Mouse (Mus musculus) C2C12 (cell line): ENCODE data around the gene Mpdz. TPM values are rescaled to one million over a fixed set of nuclear protein-coding genes. Genes with fewer than 3 reads are reported as not detected.

Source experiments
- H3K27me3 ChIP-seq: one replicate; pipeline ENCODE4 v1.6.1; 2011; ENCODE audit not compliant: control insufficient read depth, insufficient read depth, insufficient read length
- H3K36me3 ChIP-seq: one replicate; pipeline ENCODE4 v1.6.1; 2011; ENCODE audit not compliant: control insufficient read depth, insufficient read depth
- H3K4me3 ChIP-seq: one replicate; pipeline ENCODE4 v1.5.1; 2011; ENCODE audit warnings: mild to moderate bottlenecking, control low read depth; ENCODE audit not compliant: poor library complexity, insufficient read depth, severe bottlenecking
- H3K79me2 ChIP-seq: one replicate; pipeline ENCODE4 v1.6.1; 2011; ENCODE audit not compliant: control insufficient read depth, insufficient read depth
- H3K79me3 ChIP-seq: one replicate; pipeline ENCODE4 v1.6.1; 2011; ENCODE audit warnings: low read depth, control low read depth
- H3ac ChIP-seq: one replicate; pipeline ENCODE3; 2011; ENCODE audit warnings: low read depth; ENCODE audit not compliant: control insufficient read depth, insufficient read length
- CEBPB ChIP-seq: IDR thresholded peaks from one replicate; pipeline ENCODE4 v1.6.1; 2011; ENCODE audit warnings: low read depth, mild to moderate bottlenecking, control low read depth, moderate library complexity
- CTCF ChIP-seq: IDR thresholded peaks from one replicate; pipeline ENCODE4 v1.5.1; 2011; ENCODE audit not compliant: control insufficient read depth, insufficient read depth, insufficient read length
- FOSL1 ChIP-seq: IDR thresholded peaks from one replicate; pipeline ENCODE4 v1.8.0; 2011; ENCODE audit warnings: mild to moderate bottlenecking, low read length; ENCODE audit not compliant: poor library complexity, insufficient read depth, severe bottlenecking
- MAX ChIP-seq: IDR thresholded peaks from one replicate; pipeline ENCODE4 v1.6.1; 2011; ENCODE audit warnings: mild to moderate bottlenecking, control low read depth
- MYOD1 ChIP-seq: IDR thresholded peaks from one replicate; pipeline ENCODE4 v1.6.1; 2011; ENCODE audit warnings: low read depth; ENCODE audit not compliant: control insufficient read depth, insufficient read length
- MYOG ChIP-seq: IDR thresholded peaks from one replicate; pipeline ENCODE4 v1.6.1; 2011; ENCODE audit not compliant: control insufficient read depth, insufficient read length; ENCODE audit errors: extremely low read depth
- USF1 ChIP-seq: IDR thresholded peaks from one replicate; pipeline ENCODE4 v1.6.1; 2011; ENCODE audit warnings: low read depth, mild to moderate bottlenecking, control low read depth, moderate library complexity
- polyA plus RNA-seq: library from polyadenylated mRNA; unstranded; fragments of >200 nt; fragmentation: generic; extraction: Trizol; gene quantifications from one replicate; pipeline ENCODE4 v1.2.1, GENCODE M21; 2012; ENCODE audit warnings: missing spikeins

Mpdz gene
- polyA plus RNA-seq, 1 experiment: 13.4 TPM

DNA sequence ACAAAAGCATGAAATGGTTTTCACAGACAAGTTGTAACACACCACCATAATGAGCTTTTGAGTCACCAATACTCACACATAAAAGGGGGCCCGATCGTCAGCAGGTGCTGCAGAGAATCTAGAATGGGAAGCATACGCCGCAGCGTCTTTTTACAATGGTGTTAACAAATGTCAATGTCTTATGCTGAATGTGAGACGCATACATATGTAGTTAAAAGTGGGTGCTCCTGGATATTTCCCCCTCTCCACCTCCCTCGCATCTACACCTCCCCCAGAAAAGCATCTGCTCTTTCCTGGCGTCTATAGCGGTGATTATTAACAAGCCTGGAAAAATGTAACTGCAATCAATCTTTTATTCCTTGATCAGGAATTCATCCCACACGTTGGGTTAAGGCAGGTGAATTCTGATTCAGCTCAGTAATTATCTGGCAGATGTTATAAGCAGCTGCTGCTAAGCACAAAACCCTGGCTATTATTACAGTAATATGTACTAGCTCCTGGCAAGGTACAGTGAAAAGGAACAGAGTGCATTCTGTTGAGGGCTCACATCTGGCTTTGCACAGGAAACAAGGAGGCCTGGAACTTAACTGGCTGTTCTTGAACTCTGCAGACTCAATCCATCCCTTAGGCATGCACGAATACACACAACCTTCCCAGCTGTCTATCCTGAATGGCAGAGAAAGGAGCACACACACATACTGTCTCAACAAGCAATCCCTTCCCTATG lies 109.6 kb downstream of the Mpdz start:
- H3K4me3 ChIP-seq: no peak overlapping the region
- no peaks in the 10 kb centered on the region for H3K79me3 ChIP-seq
- no peaks in the 10 kb centered on the region for H3K79me2 ChIP-seq
- H3K27me3 ChIP-seq: no peaks in the 10 kb centered on the region
- no peak overlapping the region for H3ac ChIP-seq
- peaks cover 15% of the 10 kb centered on the region for H3K36me3 ChIP-seq
- no peak for TF ChIP-seq MYOD1
- TF ChIP-seq MYOG: no peak
- TF ChIP-seq MAX: no peak
- no peak for TF ChIP-seq CTCF
- no peak for TF ChIP-seq USF1
- TF ChIP-seq FOSL1: no peak
- TF ChIP-seq CEBPB: no peak

DNA sequence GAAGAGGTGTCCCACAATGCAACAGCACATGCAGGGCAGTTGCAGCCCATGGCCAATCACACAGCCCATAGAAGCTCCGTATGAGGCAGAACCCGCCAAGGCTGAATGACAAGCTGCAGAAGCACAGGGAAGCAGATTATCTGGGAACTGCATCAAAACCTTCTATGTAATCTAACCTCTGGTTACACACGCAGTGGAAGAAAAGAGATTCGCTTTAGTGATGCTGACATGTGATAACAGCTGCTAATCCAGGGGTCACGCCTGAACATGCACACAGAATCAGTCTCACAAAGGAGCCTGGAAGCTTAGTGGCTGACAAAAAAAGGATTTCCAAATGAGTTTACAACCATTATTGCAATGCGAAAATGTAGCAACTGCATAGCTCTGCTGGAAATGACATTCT lies 110.2 kb downstream of the Mpdz start:
- Histone ChIP-seq H3K79me2 (no peaks in the 10 kb centered on the region), H3K4me3 (no peak overlapping the region), H3K79me3 (no peaks in the 10 kb centered on the region), H3ac (no peak overlapping the region), H3K27me3 (no peaks in the 10 kb centered on the region), H3K36me3 (peaks cover 14% of the 10 kb centered on the region)
- no peak for TF ChIP-seq USF1
- TF ChIP-seq MYOD1: no peak
- TF ChIP-seq CTCF: no peak
- TF ChIP-seq MAX: no peak
- TF ChIP-seq CEBPB: no peak
- no peak for TF ChIP-seq FOSL1
- no peak for TF ChIP-seq MYOG

DNA sequence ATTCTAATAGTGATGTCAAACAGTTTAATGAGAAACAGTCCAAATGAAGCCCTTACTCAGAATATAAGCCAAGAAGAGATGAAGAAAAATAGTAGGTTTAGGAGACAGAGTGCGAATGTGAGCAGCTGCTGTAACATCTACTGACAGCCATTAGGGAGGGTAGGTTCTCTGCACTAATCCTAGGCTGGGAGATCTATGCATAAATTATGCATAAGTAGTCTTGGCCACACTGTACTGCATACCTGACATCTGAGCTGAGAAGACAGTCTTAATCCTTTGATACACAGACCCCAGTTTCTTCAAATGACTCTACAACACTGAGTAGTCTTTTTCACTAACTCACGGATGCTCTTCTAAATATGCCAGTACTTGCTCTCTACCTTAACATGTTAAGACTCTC lies 114.9 kb downstream of the Mpdz start:
- TF ChIP-seq CEBPB (no peak), MAX (no peak), MYOD1 (no peak), MYOG (no peak), CTCF (no peak), FOSL1 (no peak)
- peaks cover 7% of the 10 kb centered on the region for H3K36me3 ChIP-seq
- no peaks in the 10 kb centered on the region for H3K79me2 ChIP-seq
- no peaks in the 10 kb centered on the region for H3K27me3 ChIP-seq
- H3K79me3 ChIP-seq: no peaks in the 10 kb centered on the region
- H3ac ChIP-seq: no peak overlapping the region
- no peak overlapping the region for H3K4me3 ChIP-seq

DNA sequence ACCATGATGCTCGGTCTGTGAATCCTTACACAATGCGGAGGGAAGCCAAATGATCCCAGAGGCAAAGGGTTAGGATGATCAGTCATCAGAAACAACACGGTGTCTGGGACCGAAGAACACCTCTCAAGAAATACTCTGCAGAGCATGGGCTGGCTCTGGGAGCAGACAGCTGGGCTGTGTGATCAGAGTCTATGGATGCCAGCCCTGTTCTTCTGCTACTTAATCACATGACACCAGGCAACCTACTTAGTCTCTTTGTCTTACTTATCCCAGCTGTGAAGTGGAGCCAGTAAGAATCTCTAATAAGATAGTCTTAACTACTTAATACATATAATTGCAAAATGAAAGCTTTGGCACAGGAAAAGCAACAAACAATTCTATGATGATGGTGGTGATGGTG lies 118.8 kb downstream of the Mpdz start:
- Histone ChIP-seq H3ac (no peak overlapping the region), H3K79me2 (no peaks in the 10 kb centered on the region), H3K36me3 (peaks cover 12% of the 10 kb centered on the region), H3K4me3 (no peak overlapping the region), H3K27me3 (no peaks in the 10 kb centered on the region), H3K79me3 (no peaks in the 10 kb centered on the region)
- TF ChIP-seq CTCF (no peak), MYOD1 (no peak), USF1 (no peak), CEBPB (no peak), FOSL1 (no peak), MYOG (no peak), MAX (no peak)

DNA sequence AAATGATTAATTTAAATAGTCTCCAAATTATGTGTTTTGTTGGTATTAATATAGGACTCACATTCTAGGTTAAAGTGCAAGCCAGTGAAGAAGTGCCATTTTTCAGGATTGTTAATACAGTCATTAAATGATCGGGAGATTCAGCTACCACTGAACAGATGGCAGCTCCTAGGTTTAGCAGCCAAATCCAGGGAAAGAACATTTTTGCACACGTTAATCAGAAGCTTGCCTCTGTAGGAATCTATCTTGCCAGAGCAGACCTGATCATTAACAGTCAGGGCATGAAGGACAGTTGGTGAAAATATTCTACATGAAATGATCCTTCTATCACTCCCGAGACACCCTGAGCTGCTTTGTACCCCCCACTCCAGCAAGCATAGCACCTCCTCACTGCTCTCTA lies 120.4 kb downstream of the Mpdz start:
- TF ChIP-seq CEBPB (no peak), MYOG (no peak), FOSL1 (no peak), MYOD1 (no peak), MAX (no peak), USF1 (no peak), CTCF (no peak)
- no peaks in the 10 kb centered on the region for H3K79me3 ChIP-seq
- no peaks in the 10 kb centered on the region for H3K79me2 ChIP-seq
- peaks cover 19% of the 10 kb centered on the region for H3K36me3 ChIP-seq
- H3K27me3 ChIP-seq: no peaks in the 10 kb centered on the region
- H3K4me3 ChIP-seq: no peak overlapping the region
- no peak overlapping the region for H3ac ChIP-seq

DNA sequence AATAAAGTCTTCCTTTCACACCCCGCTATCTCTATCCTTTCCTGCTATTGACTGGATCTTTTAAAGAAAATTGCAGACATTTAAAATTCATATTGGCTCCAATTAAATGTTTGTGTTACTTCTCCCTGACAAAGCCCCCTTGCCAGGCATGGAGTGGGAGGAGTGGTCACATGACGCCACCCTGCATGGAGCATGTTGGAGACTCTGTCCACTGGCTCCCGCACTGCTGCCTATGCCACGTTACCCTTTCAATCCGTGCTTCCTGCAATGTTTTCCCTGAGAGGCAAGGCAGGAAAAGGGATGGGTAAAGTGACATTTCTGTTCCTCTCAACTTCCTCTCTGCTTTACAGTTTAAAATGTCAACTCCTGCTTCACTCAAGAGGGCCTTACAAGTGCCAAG lies 128.0 kb downstream of the Mpdz start:
- peaks cover 15% of the 10 kb centered on the region for H3K36me3 ChIP-seq
- H3K4me3 ChIP-seq: no peak overlapping the region
- H3K79me2 ChIP-seq: no peaks in the 10 kb centered on the region
- no peaks in the 10 kb centered on the region for H3K27me3 ChIP-seq
- no peak for TF ChIP-seq MYOG
- no peak overlapping the region for H3ac ChIP-seq
- no peaks in the 10 kb centered on the region for H3K79me3 ChIP-seq
